Mouse (Mus musculus) hematopoietic stem cell, adult 5-6 weeks (primary cell): ENCODE data around the gene Hbq1b. TPM values are rescaled to one million over a fixed set of nuclear protein-coding genes. Genes with fewer than 3 reads are reported as not detected.
"Not testable (repeated sequence)": the region's sequence is repeated elsewhere in the genome, so short reads cannot be mapped to it uniquely, and the experiment has no call there.

Experiments used
- ATAC-seq, 2 experiments: fragments of 125-278 bp in 1 of 2; replicated peaks in 1 of 2; 2 replicates each; pipeline ENCODE4 v1.8.0; 2016 to 2017; ENCODE audit warnings: inconsistent platforms in 2 of 2, mild to moderate bottlenecking in 2 of 2, moderate number of reproducible peaks in 2 of 2, low read depth in 1 of 2, moderate TSS enrichment in 1 of 2; ENCODE audit not compliant: low FRiP score in 2 of 2, poor library complexity in 2 of 2, severe bottlenecking in 2 of 2, insufficient read depth in 1 of 2, low TSS enrichment in 1 of 2
- total RNA-seq: library from RNA; stranded (forward); fragments of 172-1452, 232-1000 nt; gene quantifications from 2 replicates; pipeline ENCODE4 v1.2.3, GENCODE M21; 2017

Gene Hbq1b
- total RNA-seq, 1 experiment from 2014 or later = not detected

DNA sequence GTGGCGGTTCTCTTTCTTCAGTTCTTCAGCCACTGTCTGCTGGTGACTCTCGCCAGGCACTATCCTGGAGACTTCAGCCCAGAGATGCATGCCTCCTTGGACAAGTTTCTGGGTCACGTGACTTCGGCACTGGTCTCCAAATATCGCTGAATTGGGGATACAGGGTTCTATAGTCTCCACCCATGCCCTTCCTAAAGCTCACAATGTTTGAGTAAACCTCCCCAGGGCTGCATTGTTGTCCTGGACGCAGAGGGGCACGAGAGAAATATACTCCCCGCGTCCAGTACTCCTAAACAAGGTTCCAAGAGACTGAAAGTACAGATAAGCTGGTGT lies 694 bp downstream of the Hbq1b start:
- no peak for ATAC-seq

DNA sequence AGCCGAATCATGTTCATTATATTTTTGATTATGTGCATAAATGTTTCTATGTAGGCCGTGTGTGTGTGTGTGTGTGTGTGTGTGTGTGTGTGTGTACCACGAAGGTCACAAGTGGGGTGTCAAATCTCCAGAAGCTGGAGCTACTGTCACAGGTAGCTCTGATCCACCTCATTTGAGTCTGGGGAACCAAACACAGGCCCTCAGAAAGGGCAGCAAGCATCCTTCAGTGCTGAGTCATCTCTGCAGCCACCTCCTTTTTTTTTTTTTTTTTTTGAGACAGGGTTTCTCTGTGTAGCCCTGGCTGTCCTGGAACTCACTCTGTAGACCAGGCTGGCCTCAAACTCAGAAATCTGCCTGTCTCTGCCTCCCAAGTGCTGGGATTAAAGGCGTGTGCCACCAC lies 6.1 kb downstream of the Hbq1b start:
- ATAC-seq = not testable (repeated sequence)

DNA sequence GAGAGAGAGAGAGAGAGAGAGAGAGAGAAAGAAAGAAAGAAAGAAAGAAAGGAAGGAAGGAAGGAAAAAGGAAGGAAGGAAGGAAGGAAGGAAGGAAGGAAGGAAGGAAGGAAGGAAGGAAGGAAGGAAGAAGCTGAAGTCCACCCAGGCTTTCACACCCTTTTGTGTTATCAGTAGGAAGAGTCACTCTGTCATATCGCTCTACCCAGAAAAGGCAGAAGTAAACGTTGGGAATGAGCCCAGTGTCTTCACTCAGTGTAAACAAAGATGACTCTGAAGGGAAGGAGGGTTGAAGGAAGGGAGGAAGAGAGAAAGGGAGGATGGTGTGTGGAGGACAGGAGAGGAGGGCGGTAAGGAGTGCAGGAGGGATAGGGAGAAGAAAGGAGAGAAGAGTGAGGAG lies 6.7 kb downstream of the Hbq1b start:
- ATAC-seq = not testable (repeated sequence)

DNA sequence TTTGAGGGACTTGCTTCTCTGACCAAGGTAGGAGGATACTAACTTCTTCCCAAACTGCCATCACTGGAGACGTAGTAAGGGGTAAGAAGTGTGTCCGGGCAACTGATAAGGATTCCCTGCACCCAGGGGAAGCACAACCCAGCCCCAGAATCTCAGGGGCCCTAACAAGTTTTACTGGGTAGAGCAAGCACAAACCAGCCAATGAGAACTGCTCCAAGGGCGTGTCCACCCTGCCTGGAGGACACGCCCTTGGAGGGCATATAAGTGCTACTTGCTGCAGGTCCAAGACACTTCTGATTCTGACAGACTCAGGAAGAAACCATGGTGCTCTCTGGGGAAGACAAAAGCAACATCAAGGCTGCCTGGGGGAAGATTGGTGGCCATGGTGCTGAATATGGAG lies 9.4 kb downstream of the Hbq1b start, which contains the start of gene Hba-a2:
TSS of gene Hba-a2 (plus strand) at position 287 of the 400 bp plus-strand sequence.
- ATAC-seq = peak; percentile 25 to 29; a peak in 2 of 4 replicates

DNA sequence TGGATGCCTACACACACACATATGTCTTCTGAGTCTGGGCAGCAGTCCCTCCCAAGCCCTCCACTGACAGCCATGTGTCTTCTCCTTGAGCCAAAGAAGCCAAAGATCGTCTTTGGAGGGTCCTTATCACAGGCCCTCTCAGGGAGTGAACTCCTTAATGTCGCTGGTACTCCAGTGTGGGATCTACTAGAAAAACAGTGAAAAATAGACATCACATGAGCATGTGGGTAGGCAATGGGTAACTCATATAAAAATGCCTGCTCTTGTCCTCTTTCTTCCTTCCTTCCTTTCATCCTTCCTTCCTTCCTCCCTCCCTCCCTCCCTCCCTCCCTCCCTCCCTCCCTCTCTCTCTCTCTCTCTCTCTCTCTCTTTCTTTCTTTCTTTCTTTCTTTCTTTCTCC lies 10.7 kb downstream of the Hbq1b start:
- ATAC-seq = not testable (repeated sequence)

DNA sequence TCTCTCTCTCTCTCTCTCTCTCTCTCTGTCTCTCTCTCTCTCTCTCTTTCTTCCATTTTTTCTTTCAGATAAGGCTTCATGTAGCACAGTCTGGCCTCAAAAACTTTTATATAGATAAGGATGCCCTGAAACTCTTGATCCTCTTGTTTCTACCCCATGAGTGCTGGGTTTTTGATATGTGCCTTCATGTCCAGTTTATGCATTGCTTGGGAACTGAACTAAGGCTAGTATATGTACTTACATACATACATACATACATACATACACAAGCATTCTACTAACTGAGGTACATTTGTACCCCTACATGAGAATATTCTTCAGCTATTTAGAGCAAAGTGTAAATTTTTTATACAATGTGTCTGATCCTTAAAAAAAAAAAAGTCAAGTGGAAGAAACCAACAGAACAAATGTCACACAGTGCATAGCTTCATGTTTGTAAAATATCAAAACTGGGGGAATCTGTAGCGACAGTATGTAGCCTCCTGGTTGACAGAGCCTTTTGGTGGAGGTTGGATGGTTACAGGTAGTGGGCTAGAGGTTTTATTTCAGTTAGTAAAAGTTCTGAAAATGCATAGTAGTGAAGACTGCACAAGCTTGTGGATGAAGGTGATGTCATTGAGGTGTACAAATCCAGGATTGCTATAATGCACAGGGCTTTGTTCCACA lies 11.2 kb downstream of the Hbq1b start:
- no peak for ATAC-seq

DNA sequence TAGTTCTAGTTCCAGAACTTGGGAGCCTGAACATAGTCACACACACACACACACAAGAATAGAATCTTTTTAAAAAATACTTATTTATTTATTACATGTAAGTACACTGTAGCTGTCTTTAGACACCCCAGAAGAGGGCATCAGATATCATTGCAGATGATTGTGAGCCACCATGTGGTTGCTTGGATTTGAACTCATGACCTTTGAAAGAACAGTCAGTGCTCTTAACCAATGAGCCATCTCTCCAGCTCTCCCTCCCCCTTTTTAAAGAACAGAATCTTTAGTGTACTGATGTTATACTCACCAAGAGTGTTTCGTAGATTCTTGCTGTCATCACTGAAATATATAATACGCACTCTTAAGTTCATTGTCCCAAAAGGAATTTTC lies 11.8 kb downstream of the Hbq1b start:
- ATAC-seq = no peak

DNA sequence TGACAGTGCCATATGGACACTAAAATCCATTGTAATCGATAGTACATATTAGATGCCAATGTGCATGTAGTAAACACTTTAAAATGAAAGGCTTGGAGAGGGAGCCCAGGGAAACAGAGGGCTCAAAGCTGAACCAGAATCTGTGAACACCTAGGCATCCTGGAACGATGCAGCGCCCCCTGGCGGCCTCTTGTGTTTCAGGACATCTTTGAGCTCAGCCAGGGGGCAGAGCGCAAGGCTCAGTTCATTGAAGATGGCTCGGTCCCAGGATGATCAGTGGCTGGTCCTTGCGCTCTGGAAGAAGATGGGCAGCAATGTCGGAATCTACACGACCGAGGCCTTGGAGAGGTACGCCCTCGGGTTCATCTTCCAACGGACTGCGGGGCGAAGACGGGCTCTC lies 13.1 kb downstream of the Hbq1b start, which contains the start of gene Hbq1a:
TSS of gene Hbq1a (plus strand) at position 205 of the 400 bp plus-strand sequence.
- ATAC-seq = peak; percentile 61 to 76

DNA sequence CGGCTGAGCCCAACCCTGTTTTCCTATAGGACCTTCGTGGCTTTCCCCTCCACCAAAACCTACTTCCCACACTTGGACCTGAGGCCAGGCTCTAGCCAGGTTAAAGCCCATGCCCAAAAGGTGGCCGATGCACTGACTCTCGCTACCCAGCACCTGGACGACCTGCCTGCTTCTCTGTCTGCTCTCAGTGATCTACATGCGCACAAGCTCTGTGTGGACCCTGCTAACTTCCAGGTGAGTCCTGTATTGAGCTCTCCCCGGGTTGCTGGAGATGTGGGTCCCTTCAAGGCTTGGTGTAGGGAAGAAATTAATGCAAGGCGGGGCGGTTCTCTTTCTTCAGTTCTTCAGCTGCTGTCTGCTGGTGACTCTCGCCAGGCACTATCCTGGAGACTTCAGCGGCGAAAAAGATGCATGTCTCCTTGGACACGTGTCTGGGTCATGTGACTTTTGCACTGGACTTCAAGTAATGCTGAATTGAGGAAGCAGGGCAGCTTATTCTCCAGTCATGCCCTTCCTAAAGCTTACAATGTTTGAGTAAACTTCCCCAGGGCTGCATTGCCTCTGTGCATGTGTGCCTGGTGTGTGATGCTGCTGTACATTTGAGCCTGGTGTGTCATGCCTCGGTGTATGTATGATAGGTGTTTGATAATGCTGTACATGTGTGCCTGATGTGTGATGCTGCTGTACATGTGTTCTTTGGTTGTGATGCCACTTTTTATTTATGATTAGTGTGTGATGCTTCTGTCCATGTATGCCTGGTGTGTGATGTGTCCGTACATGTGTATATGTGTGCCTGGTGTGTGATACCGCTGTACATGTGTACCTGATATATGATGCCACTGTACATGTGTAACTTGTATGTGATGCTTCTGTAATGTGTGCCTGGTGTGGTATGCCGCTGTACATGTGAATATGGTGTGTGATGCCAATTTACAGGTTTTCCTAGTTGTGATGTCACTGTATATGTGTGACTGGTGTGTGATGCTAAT lies 13.8 kb downstream of the Hbq1b start:
- ATAC-seq = peak; percentile 20 to 23

DNA sequence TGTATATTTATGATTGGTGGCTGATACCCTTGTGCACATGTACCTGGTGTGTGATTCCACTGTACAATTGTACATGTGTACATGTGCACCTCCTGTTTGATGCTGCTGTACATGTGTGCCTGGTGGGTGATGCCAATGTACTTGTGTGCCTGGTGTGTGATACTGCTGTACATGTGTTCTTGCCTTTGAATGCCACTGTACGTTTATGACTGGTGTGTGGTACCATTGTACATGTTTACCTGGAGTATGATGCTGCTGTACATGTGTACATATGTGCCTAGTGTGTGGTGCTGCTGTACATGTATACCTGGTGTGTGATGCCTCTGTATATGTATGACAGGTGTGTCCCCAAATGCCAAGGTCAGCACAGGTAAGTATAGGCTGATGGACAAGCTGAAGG lies 14.7 kb downstream of the Hbq1b start:
- ATAC-seq = no peak

DNA sequence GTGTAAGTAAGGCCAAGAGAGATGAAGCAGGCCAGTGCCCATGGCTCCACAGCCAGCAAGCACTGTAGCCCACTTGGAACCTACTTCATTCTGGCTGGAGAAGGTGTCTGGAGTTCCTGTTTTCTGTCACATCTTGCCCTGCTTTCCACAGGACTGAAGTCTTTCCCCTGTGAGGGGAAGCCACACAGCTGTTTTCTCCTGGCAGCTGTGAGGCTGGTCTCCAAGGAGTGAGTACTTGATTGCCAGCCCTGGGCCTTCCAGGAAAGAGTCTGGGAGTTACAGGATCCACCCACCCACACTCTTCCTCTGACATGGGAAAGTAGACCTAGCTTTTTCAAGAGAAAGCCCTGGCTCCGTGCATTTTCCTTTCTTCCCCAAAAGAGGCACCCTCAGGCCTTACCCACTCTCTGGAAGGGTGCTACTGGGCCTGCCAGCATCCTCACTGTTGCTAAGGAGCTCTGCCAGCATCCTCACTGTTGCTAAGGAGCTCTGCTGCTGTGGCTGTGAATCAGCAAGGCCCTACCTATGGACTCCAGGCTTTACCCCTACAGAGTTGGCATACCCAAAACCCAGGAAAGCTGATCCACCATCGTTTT lies 16.2 kb downstream of the Hbq1b start:
- no peak for ATAC-seq

DNA sequence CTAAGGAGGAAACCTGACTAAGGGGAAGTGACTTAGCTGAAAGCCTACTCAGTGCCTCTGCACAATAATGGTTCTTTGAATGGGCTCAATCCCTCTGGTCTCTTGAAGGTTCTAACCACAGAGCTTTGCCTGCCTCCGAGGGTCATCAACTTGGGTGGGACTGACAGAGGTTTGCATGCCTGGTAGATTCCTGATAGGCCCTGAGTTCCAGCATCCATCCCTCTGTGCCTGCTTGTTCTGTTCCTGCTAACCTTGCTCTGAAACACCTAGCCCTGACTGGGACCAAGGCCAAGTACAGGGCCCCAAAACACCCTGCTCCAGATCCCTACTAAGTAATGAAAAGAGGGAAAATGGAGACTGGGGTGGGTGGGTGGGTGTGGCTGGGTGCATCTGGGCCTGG lies 16.7 kb downstream of the Hbq1b start:
- ATAC-seq = no peak

DNA sequence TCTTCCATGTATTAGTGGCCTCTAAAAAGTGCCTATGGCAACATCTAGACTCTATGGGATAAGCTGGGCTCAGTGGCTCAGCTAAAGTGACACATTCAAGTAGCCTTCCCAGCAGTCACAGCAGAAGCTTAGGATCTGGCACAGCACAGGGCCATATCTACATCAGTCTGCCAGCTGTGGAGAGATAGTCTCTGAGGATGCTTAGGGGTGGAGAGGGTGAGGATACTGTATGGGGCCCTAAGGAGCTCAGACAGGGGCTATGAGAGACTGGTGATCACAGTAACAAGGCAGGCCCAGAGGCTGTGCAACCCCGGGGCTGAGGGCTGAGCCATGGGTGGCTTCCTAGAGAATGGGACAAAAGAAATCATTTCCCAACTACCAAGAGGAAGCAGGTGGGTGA lies 20.2 kb downstream of the Hbq1b start:
- ATAC-seq = no peak

DNA sequence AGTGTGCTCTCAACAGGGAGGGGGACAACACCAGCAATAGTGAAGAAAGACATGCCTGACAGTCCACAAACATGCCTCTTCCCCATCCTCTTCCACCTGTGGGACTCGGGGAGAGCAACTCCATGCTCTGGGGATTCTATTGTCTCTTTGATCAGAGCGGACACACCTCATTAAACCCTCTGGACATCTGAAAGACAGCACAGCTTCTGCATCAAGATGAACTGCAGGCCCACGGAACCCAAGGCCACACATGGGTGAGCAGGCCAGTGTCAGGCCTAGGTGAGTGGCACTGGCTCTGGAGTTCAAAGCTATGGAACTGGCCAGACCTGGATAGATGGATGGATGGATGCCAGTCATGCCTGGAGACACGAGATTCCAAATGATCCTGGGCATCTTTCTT lies 22.7 kb downstream of the Hbq1b start:
- no peak for ATAC-seq

DNA sequence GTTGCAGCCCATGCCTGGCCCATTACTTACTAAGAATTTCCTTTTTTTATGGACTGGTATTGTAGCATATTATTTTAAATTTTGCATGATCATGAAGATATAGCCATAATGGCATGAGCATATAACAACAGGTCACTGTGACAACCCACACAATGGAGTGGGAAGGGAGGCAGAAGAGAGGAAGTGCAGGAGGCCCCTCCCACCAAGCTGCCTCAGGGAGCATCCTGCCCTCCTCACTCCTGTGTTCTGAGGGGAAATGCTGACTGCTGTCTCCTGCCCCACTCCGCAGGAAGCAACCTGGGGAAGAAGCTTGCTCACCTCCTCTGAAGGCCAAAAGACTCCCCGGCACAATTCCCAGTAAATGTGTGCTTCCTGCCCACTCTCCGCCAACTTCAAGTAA lies 23.2 kb downstream of the Hbq1b start:
- no peak for ATAC-seq

DNA sequence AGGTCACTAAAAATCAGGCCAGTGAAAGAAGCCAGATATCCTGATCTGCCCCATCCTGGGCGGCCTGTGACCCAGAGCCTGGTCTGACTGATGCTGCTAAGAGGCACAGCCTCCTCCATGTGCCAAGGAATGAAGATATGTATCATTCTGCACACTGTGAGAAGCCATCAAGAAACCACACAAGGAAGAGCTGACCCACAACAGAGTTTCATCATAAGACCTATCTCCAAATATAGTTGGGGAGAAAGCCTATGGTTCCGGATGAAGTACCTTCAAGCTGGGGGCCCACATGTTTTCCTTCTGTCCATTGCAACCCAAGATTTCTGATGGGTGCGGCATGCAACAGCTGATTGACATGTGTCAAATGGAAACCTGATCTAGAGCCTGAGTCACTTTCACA lies 29.2 kb downstream of the Hbq1b start:
- ATAC-seq = no peak

DNA sequence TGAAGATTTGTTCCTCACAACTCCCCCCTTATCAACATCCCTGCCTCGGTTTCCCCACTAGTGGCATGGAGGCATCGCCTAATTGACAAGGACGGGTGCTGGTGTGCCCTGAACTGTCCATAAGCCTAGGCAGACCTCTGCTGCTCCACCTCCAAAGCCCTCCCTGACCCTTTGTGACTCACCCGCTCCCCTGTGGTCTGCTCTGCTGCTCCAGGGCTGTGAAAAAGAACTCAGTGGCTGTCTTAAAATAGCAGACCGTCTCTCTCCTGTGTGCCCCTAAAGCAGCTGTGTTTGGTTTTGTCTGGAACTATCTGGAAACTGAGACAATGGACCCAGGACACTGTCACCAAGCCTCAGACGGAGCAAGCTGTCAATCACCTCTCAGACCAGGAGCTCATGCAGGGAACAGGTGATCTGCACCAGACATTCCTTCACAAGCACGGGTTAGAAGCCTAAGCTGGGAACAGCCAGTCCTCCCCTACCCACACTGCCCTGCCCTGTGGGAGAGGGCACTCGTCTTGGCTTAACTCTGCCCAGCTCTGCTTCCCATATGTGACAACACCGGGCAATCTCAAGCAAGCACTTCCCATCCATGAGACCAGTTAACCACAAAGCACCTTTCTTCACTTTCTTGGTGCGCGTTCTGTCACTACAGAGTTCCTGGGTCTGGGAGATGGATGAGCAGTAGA lies 33.9 kb downstream of the Hbq1b start:
- no peak; a peak in 1 of 4 replicates for ATAC-seq

DNA sequence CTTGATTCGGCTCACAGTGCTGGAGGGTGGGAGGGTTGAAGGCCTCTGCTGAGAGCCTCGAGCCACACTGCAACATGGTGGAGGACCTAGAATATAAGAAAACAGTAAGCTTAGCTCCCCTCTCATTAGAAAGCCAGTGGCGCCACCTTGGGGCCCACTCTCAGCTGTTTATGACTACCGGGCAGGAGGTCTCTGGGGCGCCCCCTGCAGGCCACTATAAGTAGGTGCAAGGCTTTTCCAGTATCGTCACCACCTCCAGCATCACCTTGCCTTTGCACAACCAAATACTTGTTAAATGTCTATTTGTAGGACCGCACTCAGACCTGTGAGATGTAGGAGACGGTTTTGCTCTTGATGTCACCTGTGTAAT lies 34.4 kb downstream of the Hbq1b start:
- ATAC-seq = peak; percentile 57 to 70
